Mouse (Mus musculus): ENCODE results near the gene Fam57a.

The Fam57a gene

DNA sequence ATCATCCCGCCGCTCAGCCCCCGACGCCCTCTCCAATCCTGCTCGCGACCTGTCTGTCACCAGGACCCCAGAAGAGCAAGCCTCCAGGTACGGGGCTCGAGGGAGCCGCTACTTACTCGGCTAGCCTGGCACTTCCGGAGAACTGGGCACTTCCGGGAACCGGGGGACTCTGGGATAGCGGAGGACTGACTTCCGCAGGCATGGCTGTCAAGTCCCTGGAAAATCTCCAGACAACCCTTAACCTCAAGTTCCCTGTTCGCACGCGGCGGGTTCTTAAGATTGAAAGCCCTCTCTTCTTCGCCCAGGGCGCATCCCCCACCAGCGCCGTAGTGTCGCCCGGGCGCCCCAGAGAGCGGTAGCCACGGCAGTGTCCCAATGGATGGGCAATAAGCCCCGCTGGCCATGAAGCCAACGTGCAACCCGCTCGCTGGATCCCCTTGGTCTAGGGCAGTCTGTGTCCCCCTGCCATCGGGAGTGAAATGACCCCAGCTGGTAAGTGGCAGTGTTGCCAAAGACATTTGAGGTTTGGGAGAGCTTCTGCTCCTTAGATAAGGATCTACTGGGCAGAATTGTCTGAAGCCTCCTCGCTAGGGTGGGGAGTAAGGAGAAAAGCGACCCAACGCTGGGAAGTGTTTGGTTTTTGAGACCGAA is at the start of gene Fam57a, which contains the start of gene Vps53:
Gene Fam57a (plus strand): TSS at position 177 of the 651 bp plus-strand sequence.
Gene Vps53 (minus strand): TSS at position 153 of the 651 bp plus-strand sequence.
- in situ Hi-C loops (cut with MboI, MseI): no loop called here

DNA sequence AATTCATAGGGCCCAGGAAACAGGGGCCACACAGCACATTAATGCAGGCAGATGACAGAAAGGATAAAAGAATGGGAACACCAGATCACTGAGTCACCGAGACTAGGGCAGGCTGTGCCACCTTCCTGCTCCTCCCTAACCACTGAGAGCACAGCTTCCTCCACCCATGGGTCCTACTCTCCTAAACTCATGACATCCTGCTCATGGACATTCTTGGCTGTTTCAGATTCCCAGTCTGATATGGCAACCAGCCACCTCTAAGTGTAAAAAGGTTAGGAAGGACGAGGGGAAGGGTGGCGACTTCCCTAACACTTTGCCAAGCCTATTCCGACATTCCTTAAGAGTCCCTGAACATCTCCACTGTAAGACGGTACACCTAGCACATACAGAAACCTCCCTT is 48.6 kb upstream of the Fam57a start:
- in situ Hi-C loops (cut with MboI, MseI): no loop called here

DNA sequence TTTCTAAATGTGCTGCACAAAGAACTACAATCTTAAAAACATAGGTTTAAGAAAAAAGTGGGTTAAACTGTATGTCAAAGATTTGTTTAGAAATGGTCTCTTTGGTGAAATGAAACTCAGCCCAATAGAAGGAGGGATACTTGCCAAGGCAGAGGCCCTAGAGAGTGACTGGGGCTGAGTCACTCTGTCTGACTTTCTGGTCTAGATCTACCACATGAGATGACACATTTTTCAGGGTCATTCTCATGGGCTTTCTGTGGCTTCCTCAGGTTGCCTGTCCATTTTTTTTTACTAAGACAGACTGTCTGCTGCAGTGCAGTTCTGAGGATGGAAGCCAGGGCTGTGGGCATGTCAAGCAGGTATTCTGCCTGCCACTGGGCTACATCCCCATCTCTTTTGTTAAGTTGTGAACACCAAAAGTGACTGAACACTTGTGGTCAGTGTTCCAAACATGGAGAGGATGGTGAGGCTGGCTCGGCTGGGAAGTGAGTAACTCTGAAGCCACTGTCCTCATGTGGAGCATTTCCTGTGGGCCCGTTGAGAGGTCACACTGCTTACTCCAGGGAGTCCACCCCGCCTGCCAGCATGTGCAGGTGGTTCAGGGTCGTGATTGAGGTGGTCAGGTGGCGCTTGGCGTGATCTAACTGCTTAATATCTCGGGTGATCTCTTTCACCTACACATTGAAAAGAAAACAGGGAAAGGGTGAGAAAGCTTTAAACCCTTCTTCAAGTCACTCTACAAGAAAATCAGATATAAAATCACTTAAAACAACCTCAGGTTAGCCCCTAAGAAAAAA is 43.6 kb upstream of the Fam57a start:
- in situ Hi-C loops (cut with MboI, MseI): no loop called here

DNA sequence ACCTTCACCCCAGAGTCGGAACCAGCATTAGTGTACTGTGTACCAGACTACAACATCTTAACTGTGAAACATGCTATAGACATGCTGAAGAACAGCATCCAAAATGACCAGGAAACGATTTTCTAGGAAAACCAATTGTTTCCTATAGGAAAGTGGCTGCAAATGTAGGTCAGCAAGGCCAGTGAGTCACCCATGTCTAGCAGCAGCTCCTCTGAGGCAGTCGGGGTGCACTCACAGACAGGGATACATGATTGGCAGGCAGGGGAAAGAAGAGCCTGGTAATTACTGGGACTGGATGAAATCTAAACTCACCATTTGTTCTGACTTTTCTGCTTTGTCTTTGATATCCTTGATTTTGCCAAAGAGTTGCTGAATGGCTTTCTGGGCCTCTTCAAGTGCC is 41.5 kb upstream of the Fam57a start:
- in situ Hi-C loops (cut with MboI, MseI): no loop called here

DNA sequence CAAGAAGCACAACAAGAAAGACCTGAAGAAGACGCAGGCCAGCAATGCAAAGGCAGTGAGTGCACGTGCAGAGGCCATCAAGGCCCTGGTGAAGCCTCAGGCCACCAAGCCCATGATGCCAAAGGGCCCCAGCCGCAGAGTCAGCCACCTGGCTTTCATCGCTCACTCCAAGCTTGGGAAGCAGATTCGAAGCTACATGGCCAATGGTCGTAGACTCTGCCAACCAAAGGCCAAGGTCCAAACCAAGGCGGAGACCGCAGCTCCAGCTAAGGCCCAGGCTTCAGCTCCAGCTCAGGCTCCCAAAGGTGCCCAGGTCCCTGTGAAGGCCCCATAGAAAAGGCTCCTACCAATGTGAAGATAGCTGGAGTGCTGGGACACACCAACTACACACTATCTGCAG is 35.1 kb upstream of the Fam57a start:
- in situ Hi-C loops (cut with MboI, MseI): no loop called here

DNA sequence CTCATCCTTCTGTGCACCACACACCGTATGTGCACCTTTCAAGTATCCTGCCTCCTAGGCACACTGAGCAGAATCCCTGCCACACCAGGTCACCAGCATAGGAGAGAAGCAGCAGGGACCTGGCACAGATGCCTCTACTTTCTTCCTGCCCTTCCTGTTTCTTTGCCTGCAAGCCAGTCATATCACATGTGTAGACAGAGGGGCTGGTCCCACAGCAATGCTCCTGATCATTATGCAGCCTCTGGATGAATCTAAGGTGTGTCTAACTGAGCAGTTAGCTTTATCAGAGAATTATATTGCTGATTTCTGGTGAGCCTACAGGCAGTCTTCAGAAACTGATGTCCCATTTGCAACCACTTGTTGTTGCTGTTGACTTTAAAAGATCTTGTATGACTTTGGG is 34.3 kb upstream of the Fam57a start:
- in situ Hi-C loops (cut with MboI, MseI): no loop called here

DNA sequence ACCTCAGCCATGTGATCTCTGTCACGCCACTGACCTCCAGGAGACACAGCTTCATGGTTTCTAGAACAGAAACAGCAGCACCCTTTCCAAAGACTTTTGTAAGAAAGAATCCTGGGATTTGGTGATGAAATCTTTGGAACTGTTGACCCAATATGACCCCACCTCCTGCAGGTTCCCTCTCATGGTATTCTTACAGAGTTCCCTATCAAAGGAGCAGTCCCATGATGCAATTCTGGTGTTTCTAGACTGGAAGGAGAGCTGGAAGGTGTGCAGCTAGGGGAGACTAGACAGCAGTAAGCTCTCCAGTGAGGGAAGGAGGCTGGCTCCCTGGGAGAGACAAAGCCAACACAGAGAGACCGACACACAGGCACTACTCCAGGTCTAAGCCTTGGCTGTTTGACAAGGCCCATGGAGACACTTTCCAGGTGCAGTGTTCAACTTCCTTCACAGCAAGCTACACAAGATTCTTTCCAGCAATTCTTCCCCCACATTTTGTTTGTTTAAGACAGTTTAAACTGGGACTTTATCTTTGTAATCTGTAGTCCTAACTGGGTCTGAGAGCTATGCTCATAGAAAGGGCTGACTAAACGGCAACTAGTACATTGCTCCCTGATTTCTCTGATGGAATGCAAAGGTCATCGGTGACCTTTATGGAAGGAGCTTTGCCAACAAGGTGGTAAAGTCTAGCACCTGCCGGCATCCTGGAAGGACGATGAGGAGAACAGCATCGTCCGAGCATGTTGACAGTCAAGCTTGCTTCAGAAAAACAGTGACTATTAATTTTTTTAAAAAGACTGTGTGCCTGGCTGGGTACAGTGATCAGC is 33.1 kb upstream of the Fam57a start:
- in situ Hi-C loops (cut with MboI, MseI): no loop called here

DNA sequence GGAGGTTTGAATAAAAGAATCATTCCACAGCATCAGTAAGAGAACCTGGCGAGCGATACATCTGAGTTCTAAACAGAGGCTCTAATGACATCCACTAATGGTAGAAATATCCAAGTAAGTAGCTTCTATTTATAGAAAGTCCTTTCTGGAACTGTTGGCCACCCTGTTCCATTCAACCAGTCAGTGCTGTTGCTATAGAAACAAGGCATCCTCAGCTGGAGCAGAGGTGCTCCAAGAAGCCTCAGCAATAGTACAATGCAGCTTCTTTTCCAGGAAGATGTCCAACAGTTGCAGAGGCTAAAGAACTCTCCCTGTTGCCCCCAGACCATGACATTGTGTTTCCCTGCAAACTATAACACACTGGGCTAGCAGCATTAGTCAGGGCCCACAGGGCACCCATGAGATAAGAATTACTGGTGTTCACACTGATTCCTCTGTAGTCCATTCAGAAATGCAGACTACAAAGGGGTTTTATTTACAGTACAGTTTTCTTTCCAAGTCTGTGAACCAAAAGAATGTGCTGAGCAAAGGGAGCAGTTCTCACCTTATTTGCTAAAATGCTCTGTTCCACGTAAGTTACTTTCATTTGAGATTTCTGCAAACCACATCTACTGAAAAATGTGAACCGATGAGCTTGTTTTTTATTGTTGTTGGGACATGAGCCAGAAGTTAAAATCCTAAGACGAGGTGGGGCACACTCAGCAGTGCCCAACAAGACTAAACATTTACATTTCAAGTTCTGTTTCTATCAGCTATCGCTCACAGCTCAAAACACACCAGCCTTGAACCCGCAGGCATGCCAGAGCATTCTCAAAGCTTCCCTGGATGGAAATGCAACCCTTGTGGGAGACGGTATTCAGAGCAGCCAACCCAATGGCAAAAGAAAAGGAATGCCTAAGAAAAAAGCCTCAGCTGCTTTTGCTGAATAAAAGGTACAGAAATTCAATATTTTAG is 31.1 kb upstream of the Fam57a start:
- in situ Hi-C loops (cut with MboI, MseI): no loop called here

DNA sequence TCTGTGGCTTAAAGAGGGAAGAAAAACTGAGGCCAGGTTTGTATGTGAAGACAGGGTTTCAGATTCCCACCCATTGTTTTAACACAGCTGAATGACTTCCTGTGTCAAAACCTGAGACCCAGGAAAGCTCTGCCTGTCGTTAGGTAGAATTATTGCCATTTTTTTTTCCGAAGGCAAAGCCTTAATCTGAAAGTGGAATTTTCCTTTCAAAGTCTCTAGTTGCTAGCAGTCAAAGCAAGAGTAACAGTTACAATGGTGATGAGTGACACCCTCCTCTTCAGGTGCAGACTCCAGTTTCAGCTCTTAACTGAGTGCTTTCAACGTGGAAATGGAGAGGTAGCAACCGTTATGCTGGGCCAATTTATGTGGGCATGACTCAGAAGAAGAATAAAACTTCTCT is 28.5 kb upstream of the Fam57a start:
- in situ Hi-C loops (cut with MboI, MseI): no loop called here

DNA sequence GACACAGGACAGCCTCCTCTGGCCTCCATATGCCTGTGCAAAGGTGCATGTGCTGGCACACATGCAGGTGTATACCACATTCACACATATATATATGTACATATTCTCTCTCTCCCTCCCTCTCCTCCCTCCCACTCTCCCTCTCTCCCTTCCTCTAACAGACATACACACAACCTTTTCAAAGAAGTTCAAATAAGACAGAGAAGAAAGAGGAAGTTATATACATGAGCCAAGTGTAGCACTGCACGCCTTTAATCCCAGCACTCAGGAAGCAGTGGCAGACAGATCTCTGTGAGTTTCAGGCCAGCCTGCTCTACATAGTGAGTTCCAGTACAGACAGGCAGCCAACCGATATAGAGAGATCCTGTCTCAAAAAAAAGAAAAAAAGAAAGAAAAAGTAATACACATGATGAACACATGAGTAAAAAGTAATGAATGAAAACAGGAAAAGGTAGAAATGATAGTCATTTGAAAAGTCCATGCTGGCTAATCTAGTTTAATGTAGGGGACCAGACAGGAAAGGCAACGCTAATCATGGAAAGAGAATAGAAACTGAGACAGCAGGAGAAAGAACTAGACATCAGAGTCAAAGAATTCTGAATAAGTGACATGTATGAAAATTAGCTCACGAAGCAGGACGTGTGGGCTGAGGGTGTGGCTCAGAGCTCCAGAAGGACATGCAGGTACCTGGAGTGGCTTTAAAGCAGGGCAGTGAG is 26.1 kb upstream of the Fam57a start:
- in situ Hi-C loops (cut with MboI, MseI): no loop called here

DNA sequence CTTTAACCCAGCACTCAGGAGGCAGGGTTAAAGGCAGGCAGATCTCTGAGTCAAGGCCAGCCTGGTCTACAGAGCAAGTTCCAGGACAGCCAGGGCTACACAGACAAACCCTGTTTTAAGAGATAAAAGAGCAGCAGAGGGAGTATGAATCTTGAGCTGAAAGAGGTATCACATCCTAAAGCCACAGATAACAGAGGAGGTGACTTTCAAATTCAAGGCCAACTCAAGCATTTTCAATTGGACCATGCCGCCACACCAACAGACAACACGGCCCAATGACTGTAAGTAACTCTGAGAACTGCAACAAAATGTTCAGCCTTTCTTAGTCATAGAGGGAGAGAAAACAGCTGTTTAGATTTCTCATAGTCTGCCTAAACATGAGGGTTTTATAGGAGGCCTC is 25.3 kb upstream of the Fam57a start:
- in situ Hi-C loops (cut with MboI, MseI): no loop called here

DNA sequence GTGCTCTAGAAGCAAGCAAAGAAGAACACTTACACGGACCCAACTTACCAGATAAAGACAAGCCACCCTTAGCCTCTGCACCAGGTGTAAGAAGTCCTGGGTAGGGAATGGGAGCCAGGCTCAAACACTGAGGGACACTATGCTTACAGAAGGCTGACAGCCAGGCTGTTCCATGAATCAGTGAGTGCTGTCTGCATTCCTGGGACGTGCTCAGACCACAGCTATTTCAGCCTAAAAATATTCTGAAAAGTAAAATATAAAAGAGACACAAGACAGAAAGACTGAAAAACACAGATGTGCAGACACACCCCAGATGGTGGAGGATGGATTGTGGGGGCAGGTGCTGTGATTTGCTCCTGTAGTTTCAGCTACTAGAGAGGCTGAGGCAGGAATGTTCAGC is 24.6 kb upstream of the Fam57a start:
- in situ Hi-C loops (cut with MboI, MseI): no loop called here

DNA sequence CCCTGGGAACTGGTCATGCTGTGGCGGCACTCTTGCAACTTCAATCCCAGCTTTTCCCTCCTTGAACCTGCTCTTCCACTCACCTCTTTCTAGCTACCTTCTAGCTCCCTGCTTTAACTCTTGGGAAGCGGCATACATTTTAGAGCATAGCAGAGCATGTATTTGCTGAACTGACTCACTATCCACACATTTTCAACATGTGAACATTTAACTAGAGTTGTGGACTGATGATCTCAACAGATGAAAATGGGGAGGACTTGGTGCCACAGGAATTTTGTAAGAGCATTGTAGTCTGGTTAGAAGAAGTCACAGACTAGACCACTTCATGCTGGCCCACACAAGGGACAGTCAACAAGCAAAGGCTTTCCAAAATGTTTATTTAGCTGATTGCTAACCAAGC is 21.1 kb upstream of the Fam57a start:
- in situ Hi-C loops (cut with MboI, MseI): no loop called here

DNA sequence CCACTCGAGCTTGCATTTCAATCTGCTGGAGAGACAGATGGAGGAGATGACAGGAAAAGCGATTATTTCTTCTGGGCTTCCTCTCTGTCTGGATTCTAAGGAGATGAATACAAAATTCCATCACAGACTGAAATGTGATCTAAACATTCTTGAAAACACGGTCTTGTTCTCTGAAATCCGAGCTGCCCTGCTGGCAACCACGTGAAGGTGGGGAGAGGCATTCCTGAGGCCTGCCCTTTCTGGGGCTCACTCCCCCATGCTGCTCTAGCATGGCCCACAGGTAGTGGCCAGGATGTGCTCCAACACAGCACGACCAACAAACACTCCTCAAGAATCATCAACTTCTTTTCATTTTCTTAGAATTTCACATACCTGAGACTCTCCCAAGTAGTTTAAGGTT is 19.2 kb upstream of the Fam57a start:
- in situ Hi-C loops (cut with MboI, MseI): no loop called here

DNA sequence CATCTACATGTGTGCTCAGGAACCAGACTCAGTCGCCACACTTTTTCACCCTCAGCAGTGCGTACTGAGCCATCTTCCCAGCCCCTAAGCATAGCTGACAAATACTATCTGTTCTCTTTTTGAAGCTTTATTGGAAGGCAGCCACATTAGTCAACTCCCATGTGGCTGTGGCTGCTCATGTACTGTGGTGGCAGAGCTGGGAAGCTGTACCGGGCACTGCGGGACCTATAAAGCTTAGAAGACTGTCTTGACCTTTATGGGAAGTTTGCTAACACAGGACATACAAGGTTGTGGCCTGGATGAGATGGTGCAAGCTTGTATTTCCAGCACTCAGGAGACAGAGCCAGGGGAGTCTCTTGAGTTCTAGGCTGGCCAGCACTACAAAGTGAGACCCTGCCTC is 12.8 kb upstream of the Fam57a start:
- in situ Hi-C loops (cut with MboI, MseI): loop anchor here (5.0 kb wide), 1 partner anchor 79 kb away; no protein-coding TSS in a partner anchor

DNA sequence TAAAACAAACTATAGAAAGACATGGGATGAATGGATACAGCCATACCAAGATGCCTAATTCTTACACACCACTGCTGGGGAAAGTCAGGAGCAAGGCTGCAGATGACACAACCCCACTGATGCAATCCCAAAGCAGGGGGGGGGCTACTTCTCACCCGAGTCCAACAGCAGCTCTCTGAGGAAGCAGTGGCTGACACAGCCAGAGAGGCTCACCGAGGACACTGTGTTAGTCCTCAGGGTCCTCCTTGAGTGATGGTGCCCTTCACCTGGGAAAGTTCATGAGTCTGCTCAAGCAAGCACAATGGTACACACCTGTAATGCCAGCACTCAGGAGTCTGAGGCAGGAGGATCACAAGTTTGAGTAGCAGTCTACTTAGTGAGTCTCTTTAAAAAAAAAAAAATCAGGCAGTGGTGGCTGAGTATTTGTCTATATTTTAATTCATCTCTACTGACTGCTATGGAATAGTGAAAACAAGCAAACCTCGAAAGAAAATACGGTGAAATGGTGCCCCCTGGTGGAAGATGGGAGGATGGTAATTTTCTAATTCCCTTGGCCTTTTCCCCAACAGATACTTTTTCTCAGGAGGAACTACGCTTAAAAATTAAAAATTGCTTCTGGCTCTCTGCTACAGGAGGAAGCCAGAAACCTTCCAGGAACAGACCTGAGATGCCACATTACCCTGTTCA is 12.2 kb upstream of the Fam57a start:
- in situ Hi-C loops (cut with MboI, MseI): loop anchor here (5.0 kb wide), 1 partner anchor 80 kb away; no protein-coding TSS in a partner anchor

DNA sequence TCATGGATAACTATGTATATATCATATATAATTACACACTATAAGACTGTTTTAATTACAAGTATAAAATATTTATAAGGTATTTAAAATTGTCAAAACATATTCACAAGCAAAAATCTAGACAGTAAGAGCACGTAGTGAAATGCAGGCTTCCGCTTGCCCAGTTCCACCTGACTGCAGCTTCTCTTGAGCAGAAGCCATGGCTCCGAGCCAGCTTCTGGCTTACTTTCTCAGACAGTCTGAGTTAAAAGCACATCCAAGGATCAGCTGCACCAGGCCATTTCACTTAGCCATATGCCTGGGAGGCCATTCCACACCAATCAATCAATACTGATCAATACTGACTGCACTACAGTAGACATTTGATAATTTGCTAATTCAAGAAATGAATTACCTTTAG is 10.5 kb upstream of the Fam57a start:
- in situ Hi-C loops (cut with MboI, MseI): loop anchor here (5.0 kb wide), 1 partner anchor 82 kb away; no protein-coding TSS in a partner anchor

DNA sequence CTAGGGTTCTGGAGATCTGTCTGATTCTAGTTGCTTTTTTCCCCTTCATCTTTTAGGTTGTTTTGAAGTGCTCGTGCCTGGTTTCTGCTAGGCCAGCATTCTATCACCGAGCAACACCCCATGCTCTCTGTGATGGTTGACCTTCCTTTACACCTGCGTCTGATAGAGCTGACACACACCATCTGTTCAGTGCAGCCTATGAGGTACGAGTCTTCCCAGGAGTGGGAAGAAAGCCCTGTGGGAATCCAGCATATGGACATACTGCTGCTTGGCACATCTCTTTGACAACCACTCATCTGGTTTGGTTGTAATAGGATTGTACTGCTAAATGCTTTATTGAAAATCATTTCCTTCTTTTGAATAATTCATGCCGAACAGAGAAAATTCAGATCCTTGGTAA is 9.3 kb upstream of the Fam57a start:
- in situ Hi-C loops (cut with MboI, MseI): no loop called here

DNA sequence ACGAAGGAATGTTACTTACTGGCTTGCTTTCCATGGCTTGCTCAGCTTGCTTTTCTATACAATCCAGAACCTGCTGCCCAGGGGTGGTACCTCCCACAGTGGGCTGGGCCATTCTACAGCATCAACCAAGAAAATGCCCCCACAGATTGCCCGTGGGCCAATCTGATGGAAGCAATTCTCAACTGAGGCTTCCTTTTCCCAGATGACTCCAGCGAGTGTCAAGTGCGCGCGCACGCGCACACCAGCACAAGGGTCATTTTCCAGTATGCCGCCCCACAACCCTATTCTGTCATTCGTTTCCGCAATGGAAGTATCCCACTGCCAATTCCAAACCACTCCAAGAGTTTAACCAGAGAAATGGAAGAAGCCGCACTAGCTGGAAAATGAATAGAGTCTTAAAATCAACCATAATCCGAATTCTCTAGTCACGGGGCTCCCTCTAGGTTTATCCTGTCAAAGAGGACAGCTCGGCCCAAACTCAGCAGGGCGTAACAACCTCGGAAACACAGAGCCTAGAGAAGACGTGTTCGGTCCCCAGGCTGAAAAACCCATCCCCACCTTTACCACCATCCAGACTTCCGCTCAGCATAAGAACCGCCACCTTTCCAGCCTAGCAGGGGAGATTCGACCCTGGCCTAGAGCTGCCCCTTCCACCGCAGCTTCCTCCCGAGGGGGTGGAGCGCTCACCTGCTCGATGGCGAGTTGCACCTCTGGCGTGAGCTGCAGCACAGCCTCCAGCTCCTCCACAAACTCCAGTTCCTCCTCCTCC is 561 bp upstream of the Fam57a start:
- in situ Hi-C loops (cut with MboI, MseI): no loop called here

Data from T-helper 2 cell (primary cell).